Mouse (Mus musculus) ES-E14 (cell line): ENCODE results near the gene Chn2.

Experiments used
- CHD2 ChIP-seq: IDR thresholded peaks from 2 replicates; pipeline ENCODE4 v1.6.1; 2014; ENCODE audit warnings: mild to moderate bottlenecking, low read depth, low read length, inconsistent platforms
- HCFC1 ChIP-seq: IDR thresholded peaks from 2 replicates; pipeline ENCODE4 v1.6.1; 2012; ENCODE audit warnings: low read length, inconsistent platforms, borderline replicate concordance; ENCODE audit not compliant: insufficient read depth
- MAFK ChIP-seq: IDR thresholded peaks from 2 replicates; pipeline ENCODE4 v1.6.1; 2014; ENCODE audit warnings: mild to moderate bottlenecking, low read depth, low read length, inconsistent platforms; ENCODE audit not compliant: insufficient read depth
- ZC3H11A ChIP-seq: IDR thresholded peaks from 2 replicates; pipeline ENCODE4 v1.6.1; 2012; ENCODE audit warnings: low read depth, mild to moderate bottlenecking, inconsistent platforms, low read length, borderline replicate concordance

DNA sequence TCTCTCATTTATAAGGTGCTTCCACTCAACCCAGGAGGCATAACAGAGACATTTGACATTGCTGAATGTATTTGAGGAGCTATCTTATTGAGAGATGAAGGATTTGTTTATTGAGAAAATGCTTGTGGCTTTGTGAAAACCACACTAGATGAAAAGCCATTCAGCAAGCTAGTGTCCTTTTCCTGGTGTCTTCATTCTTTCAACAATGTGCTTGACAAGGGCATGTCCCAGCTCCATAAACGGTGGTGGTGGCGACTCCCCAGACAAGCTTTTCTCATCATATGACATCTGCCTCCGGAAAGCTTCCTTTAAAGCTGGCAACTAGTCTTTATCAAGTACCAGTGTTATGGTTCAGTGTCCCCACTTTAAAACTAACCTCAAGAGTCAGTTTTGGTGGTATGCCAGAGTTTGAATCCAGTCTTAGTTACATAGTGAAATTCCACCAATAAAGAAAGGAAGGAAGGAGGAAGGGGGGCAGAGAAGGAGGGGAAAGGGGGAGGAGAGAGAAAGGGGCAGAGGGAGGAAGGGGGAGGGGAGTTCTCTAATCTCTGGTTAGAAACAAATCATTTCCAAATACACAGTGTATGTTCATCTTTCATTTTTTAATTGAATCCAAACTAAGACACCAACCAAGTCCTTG lies 286.0 kb downstream of the Chn2 start, which contains the start of gene Prr15:
- TF ChIP-seq ZC3H11A (no peak), HCFC1 (no peak), MAFK (no peak), CHD2 (no peak)
